Mouse (Mus musculus): ENCODE measurements around the gene Lce1f.
A peak's percentile ranks its signal among the peaks of the same experiment; 100 is the strongest.

Gene Lce1f

DNA sequence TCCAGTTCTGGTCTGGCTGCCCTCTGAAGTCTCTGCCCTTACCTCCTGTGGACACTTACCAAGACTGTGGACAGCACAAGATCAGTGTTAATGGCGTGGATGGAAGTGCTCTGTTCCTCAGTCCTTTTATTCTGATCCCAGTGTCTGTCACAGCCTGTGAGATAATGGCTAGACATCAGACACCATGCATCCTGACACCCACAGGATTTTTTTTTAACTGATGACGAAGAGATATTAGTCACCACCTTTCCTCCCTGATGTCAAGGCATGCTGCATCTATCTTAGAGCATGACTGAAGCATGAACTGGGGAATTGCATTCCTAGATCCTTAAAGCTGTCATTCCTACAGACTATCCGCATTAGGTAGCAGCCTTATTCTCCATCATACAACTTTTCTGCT, at the start of gene Lce1f:
Gene Lce1f, minus strand, starts transcription at position 101 of the 400 bp plus-strand sequence.
- DNase-seq, result no peak

DNA sequence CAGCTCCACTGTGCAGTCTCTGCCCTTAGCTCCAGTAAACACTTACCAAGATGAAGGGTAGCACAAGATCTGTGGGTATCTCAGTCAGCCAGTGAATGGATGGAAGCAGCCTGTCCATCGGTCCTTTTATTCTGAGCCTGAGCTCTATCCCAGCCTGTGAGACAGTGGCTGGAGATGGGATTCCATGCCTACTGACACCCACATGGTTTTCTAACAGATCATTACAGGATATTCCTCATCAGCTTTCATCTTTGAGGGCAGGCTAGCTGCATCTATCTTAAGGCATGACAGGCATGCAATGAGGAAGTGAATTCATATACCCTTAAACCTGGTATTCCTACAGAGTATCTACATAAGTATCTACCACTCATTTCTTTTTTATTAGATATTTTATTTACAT, 44.8 kb upstream of the Lce1f start, which contains the start of gene Lce1h:
Gene Lce1h, minus strand, starts transcription at position 101 of the 400 bp plus-strand sequence.
- DNase-seq, result no peak

- no peak for DNase-seq
These were observed 33.0 kb upstream of the Lce1f start for GRCm38 (mm10) chr3:92753197-92753596.

DNA sequence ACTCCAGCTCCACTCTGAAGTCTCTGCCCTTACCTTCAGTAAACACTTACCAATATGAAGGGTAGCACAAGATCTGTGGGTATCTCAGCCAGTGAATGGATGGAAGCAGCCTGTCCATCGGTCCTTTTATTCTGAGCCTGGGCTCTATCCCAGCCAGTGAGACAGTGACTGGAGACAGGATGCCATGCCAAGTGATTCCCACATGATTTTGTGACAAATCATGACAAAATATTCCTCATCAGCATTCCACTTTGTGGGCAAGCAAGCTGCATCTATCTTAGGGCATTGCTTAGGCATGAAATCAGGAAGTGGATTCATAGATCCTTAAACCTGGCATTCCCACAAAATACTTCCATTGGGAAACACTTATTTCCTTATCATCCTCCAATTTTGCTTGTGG, 32.1 kb upstream of the Lce1f start, which contains the start of gene Lce1g:
Gene Lce1g, minus strand, starts transcription at position 101 of the 400 bp plus-strand sequence.
- no peak for DNase-seq

GRCm38 (mm10) chr3:92738996-92739395, 18.8 kb upstream of the Lce1f start, which contains the start of gene Gm38119:
Gene Gm38119 (minus strand): TSS chr3:92739096.
- DNase-seq, result no peak

GRCm38 (mm10) chr3:92722631-92723030, 2.5 kb upstream of the Lce1f start:
- DNase-seq, result no peak

- no peak for DNase-seq
These were observed 5.0 kb downstream of the Lce1f start for GRCm38 (mm10) chr3:92715122-92715521.

DNA sequence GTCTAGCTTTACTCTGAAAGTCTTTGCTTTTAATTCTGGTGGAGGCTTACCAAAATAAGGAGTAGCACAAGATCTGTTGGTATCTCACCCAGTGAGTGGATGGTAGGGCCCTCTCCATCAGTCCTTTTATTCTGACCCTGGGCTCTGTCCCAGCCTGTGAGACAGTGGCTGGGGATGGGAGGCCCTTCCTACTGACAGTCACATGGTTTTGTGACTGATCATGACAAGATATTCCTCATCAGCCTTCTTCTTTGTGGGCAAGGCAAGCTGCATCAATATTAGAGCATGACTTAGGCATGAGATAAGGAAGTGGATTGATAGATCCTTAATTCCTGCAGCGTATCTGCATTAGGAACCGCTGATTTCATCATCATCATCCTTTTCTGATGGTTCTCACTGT, 11.2 kb downstream of the Lce1f start, which contains the start of gene Lce1e:
Gene Lce1e, minus strand, starts transcription at position 101 of the 400 bp plus-strand sequence.
- DNase-seq, result no peak

- no peak for DNase-seq
These were observed 25.5 kb downstream of the Lce1f start for GRCm38 (mm10) chr3:92694613-92695012.

GRCm38 (mm10) chr3:92691688-92692087, 28.5 kb downstream of the Lce1f start:
- DNase-seq, result no peak

DNA sequence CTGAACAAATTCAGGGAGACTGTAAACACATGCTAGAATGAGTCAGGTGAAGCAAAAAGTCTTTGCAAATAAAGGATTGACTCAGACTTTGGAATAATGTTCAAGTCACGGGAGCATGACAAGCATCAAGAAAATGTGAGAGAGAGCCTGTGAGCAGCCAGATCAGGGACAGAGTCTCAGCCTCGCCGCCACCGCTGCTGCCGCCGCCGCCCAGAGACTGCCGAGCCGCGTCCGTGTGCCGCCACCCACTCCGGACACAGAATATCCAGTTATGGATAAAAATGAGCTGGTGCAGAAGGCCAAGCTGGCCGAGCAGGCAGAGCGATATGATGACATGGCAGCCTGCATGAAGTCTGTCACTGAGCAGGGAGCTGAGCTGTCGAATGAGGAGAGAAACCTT, 31.0 kb downstream of the Lce1f start:
- peak; percentile 3 to 39 for DNase-seq

GRCm38 (mm10) chr3:92687110-92687509, 33.0 kb downstream of the Lce1f start, which contains the start of gene Lce1d:
Gene Lce1d (minus strand): TSS chr3:92687210.
- DNase-seq, result no peak

DNA sequence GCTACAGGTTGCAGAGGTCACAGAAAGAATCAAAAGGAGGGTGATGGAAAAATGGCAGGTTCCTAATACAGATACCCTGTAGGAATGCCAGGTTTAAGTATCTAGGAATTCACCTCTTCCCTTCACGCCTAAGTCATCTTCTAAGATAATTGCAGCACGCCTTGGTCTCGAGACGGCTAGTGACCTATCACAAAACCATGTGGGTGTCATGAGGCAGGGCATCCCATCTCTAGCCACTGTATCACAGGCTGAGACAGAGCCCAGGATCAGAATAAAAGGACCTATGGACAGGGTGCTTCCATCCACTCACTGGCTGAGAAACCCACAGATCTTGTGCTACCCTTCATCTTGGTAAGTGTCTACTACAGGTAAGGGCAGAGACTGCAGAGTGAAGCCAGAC, 41.2 kb downstream of the Lce1f start, which contains the start of gene Lce1c:
Gene Lce1c, plus strand, starts transcription at position 301 of the 400 bp plus-strand sequence.
- DNase-seq, result no peak

DNA sequence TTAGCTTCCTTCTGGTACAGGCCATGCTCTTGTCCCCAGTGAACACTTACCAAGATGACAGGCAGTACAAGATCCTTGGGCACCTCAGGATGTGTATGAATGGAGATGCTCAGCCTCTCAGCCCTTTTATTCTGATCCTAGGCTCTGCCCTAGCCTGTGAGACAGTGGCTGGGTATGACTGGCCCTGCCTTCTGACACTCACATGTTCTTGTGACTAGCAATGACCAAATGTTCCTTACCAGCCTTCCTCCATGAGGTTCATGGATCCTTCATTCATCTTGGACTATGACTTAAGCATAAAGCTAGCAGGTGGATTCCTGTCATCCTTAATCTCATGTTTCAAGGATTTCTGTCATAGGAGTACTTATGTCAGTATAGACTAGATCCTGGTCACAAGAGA, 49.9 kb downstream of the Lce1f start, which contains the start of gene Lce1a2:
Gene Lce1a2, minus strand, starts transcription at position 101 of the 400 bp plus-strand sequence.
- no peak for DNase-seq
